34 mouse cellular contexts compared by ENCODE assay signal in the genomic region with DNA sequence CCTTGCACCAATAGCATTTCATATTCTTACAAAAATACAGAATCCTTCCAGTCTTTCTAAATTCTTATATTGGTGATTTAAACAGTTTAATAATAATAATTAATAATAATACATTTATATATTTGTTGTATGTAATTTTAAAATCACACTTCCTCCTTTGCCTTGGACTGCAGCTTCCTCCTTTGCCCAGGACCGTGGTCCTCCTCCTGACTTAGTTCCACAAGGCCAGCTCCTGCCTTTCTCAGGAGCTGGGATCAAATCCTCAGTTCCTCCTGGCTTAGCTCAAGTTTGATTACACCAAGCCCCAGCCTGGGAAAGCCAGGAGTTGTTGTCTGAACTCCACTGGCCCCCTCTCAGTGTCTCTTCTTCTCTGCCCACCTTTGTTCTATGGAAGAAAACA. TPM values are rescaled to one million over a fixed set of nuclear protein-coding genes. Genes with fewer than 3 reads are reported as not detected.
"Had no signal": no experiment of that assay in that cellular context is flagged by ENCODE, and none has a peak within 500 bp of the region (broad histone marks: within the 10 kb centered on the region; RNA-seq: fewer than 3 reads in every experiment).

No protein-coding gene starts in this region.

- H3K9me3 ChIP-seq: limb, embryonic 10.5 days; limb, embryonic 12.5 days; limb, embryonic 13.5 days; limb, embryonic 15.5 days; liver, embryonic 12.5 days; liver, embryonic 13.5 days; liver, embryonic 15.5 days; lung, embryonic 15.5 days; megakaryocyte, embryonic 14.5 days; midbrain, embryonic 10.5 days; midbrain, embryonic 12.5 days; midbrain, embryonic 13.5 days; midbrain, embryonic 15.5 days had no signal

- ATAC-seq: liver, embryonic 12.5 days; liver, postnatal 0 days; lung, postnatal 0 days; midbrain, embryonic 13.5 days; midbrain, embryonic 15.5 days; midbrain, embryonic 16.5 days had no signal

- H3K36me3 ChIP-seq: limb, embryonic 10.5 days; limb, embryonic 12.5 days; limb, embryonic 13.5 days; limb, embryonic 15.5 days; liver, embryonic 12.5 days; liver, embryonic 13.5 days; liver, embryonic 15.5 days; lung, embryonic 15.5 days; midbrain, embryonic 10.5 days; midbrain, embryonic 12.5 days; midbrain, embryonic 13.5 days; midbrain, embryonic 15.5 days had no signal

- H3K4me2 ChIP-seq: limb, embryonic 12.5 days; limb, embryonic 13.5 days; limb, embryonic 15.5 days; liver, embryonic 11.5 days; liver, embryonic 12.5 days; liver, embryonic 13.5 days; liver, embryonic 15.5 days; lung, embryonic 14.5 days; lung, embryonic 15.5 days; midbrain, embryonic 11.5 days; midbrain, embryonic 12.5 days; midbrain, embryonic 13.5 days; midbrain, embryonic 15.5 days had no signal

- H3K27me3 ChIP-seq: limb, embryonic 12.5 days; limb, embryonic 13.5 days; limb, embryonic 15.5 days; liver, embryonic 12.5 days; liver, embryonic 13.5 days; liver, embryonic 15.5 days; lung, embryonic 15.5 days; megakaryocyte, embryonic 14.5 days; midbrain, embryonic 12.5 days; midbrain, embryonic 13.5 days; midbrain, embryonic 15.5 days had no signal

- H3K27ac ChIP-seq: left cerebral cortex, adult 2 months; limb, embryonic 10.5 days; limb, embryonic 12.5 days; limb, embryonic 13.5 days; limb, embryonic 15.5 days; liver, embryonic 12.5 days; liver, embryonic 13.5 days; liver, embryonic 14.5 days; liver, embryonic 15.5 days; lung, embryonic 15.5 days; macrophage; midbrain, embryonic 10.5 days; midbrain, embryonic 12.5 days; midbrain, embryonic 13.5 days; midbrain, embryonic 15.5 days had no signal

- H3K4me3 ChIP-seq: left cerebral cortex, adult 2 months; limb, embryonic 10.5 days; limb, embryonic 12.5 days; limb, embryonic 13.5 days; limb, embryonic 15.5 days; liver, embryonic 12.5 days; liver, embryonic 13.5 days; liver, embryonic 15.5 days; lung, embryonic 15.5 days; megakaryocyte, embryonic 14.5 days; midbrain, embryonic 10.5 days; midbrain, embryonic 12.5 days; midbrain, embryonic 13.5 days; midbrain, embryonic 15.5 days; myocyte had no signal

- H3K9ac ChIP-seq: limb, embryonic 12.5 days; limb, embryonic 13.5 days; limb, embryonic 15.5 days; liver, embryonic 12.5 days; liver, embryonic 13.5 days; liver, embryonic 14.5 days; liver, embryonic 15.5 days; liver, postnatal 0 days; lung, embryonic 14.5 days; lung, embryonic 15.5 days; midbrain, embryonic 12.5 days; midbrain, embryonic 13.5 days; midbrain, embryonic 15.5 days had no signal

- H3K4me1 ChIP-seq: limb, embryonic 10.5 days; limb, embryonic 12.5 days; limb, embryonic 13.5 days; limb, embryonic 15.5 days; liver, embryonic 12.5 days; liver, embryonic 13.5 days; liver, embryonic 15.5 days; lung, embryonic 15.5 days; megakaryocyte, embryonic 14.5 days; midbrain, embryonic 10.5 days; midbrain, embryonic 12.5 days; midbrain, embryonic 13.5 days; midbrain, embryonic 15.5 days had no signal

- DNase-seq: left cerebral cortex, postnatal 4 days; liver; liver, embryonic 13.5 days; liver, postnatal 0 days; lung, adult 18-20 months; lung, adult 2 months; lung, embryonic 14.5 days; lung, postnatal 10 days; lung, postnatal 14 days; lung, postnatal 36 days; lung, postnatal 4 days; midbrain, embryonic 14.5 days had no signal

RNA-seq across cellular contexts. Expression of gene Egfem1, which starts 25.3 kb away (rescaled TPM):
- total RNA-seq: megakaryocyte-erythroid progenitor cell, adult 5-6 weeks; monocyte, adult 5-6 weeks had no signal
- polyA plus RNA-seq: liver, embryonic 11.5 days; macrophage; myocyte had no signal
